Mouse (Mus musculus): ENCODE data around the gene Stat3.

Gene Stat3

GRCm38 (mm10) chr11:100849456-100850037, 89.8 kb downstream of the Stat3 start:
- DNase-seq: no peak

- DNase-seq: no peak
Observed at GRCm38 (mm10) chr11:100848789-100849379, 90.5 kb downstream of the Stat3 start.

GRCm38 (mm10) chr11:100848080-100848479, 91.3 kb downstream of the Stat3 start:
- no peak for DNase-seq

- DNase-seq: no peak
Observed at GRCm38 (mm10) chr11:100847572-100847971, 91.8 kb downstream of the Stat3 start.

GRCm38 (mm10) chr11:100845793-100846192, 93.5 kb downstream of the Stat3 start:
- DNase-seq: no peak

GRCm38 (mm10) chr11:100844121-100844520, 95.2 kb downstream of the Stat3 start:
- DNase-seq: no peak

- DNase-seq: no peak
Observed at GRCm38 (mm10) chr11:100843070-100843669, 96.2 kb downstream of the Stat3 start.

- no peak for DNase-seq
Observed at GRCm38 (mm10) chr11:100842025-100842424, 97.3 kb downstream of the Stat3 start.

- no peak for DNase-seq
Observed at GRCm38 (mm10) chr11:100840866-100841265, 98.5 kb downstream of the Stat3 start.

GRCm38 (mm10) chr11:100839523-100839922, 99.8 kb downstream of the Stat3 start:
- no peak for DNase-seq

- no peak for DNase-seq
Observed at GRCm38 (mm10) chr11:100838894-100839293, 100.4 kb downstream of the Stat3 start.

- no peak for DNase-seq
Observed at GRCm38 (mm10) chr11:100836923-100837702, 102.2 kb downstream of the Stat3 start.
